Mouse (Mus musculus): Measurements from ENCODE around the gene Pyurf. TPM values are rescaled to one million over a fixed set of nuclear protein-coding genes. Genes with fewer than 3 reads are reported as not detected.

Gene Pyurf
- 10 to 100 TPM; 18.2 to 18.7 TPM for total RNA-seq (2021)

DNA sequence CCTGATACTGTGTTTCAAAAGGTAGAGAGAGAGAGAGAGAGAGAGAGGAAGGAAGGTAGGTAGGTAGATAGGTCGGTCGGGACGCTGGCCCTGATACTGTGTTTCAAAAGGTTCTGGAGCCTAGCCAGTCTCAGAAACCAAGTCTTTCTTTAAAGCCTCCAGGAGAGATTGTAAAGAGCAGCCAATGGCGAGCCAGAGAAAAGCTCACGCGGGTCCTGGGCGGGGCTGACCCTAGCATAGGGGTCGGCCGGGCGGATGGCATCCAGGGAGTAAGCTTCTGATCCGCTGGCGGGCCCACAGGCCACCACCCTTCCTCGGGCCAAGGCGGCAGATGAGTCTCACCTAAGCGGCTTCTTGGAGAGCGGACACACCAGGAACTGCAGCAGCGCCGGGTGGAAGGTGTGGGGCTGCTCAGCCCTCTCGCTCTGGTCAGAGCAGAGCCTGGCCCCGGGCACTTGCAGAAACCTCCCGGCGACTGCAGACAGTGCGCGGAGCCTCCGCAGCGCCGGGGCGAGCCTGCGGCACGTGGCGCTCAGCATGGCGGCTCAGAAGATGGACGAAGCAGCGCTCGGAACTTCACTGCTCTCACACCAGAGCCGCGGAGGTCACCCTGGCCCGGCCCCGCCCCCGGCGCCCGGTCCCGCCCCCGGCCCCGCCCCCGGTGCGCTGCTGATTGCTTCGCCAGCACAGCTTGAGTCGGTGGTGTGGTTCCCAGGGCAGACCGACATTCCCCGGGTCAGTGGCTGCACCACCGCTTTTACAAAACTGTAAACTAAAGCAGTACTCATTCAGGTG is at the start of gene Pyurf:
Gene Pyurf, minus strand, starts transcription at position 612 of the 795 bp plus-strand sequence.
- intact Hi-C loops (cut with DNase I) = loop anchor here (2.0 kb wide), 2 partner anchors 133 to 149 kb away; partner anchors contain the start of gene Vopp1
- peak; percentile 91 to 92 for DNase-seq

- intact Hi-C loops (cut with DNase I) = no loop called here
- no peak for DNase-seq
Observed at GRCm38 (mm10) chr6:57721347-57721746, 29.5 kb upstream of the Pyurf start.

DNA sequence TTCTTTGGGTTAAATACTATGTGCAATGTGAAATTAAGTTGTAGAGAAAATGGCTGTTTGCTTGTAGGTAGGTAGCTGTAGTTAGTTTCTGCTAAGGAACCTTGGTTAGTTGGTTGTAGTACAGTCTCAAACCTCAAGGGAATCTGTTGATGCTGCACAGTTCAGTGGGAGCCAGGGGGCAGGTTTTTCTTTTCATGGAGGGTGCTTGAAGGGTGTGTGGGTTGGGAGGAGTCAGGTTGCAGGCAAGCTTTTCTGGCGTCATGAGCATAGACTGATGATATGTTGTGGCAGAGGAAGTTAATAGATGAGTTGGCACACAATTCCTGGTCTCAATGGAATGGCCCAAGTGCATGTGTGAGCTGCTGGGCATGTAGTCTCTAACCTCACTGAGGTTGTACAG is 19.8 kb upstream of the Pyurf start:
- no peak for DNase-seq
- intact Hi-C loops (cut with DNase I) = no loop called here

DNA sequence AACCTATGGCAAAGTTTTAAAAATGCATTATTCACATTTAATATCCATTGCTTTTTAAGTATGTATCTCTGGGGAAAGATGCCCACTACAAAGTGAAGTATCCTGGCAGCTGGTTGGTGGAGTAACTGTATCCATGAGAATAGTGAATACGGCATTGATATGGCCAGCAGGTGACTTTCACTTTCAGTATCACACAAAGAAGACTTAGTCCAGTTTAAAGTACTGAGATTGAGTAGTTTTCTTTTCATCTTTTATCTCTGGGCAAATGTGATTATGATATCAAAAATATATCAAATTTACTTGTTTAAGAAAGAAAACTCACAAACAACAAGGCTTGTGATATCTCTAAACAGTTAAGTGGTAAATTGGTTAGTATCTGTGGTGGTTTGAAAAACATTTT is 14.8 kb upstream of the Pyurf start:
- no peak for DNase-seq
- intact Hi-C loops (cut with DNase I) = loop anchor here (10.0 kb wide), 1 partner anchor 992 kb away; the partner anchor contains the start of gene Avl9

DNA sequence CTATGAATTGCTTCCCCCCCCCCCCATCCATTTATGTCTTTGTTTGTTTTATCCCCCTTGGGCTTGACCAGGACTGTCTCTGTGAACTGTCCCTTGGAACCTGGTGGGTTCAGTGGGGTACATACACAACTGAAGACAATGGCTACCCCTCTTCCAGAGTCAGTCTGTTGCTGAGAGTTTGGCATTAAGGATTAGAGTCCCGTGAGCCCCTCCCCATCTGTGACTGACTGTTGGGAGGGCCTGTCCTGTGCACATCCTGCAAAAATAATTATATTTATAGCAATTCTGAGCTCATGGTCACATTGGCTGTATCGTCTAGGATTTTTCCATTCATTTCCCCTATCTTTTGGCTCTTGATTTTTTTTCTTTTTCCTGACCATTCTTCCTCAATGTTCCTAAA is 11.8 kb upstream of the Pyurf start:
- intact Hi-C loops (cut with DNase I) = loop anchor here (10.0 kb wide), 1 partner anchor 989 kb away; the partner anchor contains the start of gene Avl9
- peak; percentile 23 to 38 for DNase-seq

DNA sequence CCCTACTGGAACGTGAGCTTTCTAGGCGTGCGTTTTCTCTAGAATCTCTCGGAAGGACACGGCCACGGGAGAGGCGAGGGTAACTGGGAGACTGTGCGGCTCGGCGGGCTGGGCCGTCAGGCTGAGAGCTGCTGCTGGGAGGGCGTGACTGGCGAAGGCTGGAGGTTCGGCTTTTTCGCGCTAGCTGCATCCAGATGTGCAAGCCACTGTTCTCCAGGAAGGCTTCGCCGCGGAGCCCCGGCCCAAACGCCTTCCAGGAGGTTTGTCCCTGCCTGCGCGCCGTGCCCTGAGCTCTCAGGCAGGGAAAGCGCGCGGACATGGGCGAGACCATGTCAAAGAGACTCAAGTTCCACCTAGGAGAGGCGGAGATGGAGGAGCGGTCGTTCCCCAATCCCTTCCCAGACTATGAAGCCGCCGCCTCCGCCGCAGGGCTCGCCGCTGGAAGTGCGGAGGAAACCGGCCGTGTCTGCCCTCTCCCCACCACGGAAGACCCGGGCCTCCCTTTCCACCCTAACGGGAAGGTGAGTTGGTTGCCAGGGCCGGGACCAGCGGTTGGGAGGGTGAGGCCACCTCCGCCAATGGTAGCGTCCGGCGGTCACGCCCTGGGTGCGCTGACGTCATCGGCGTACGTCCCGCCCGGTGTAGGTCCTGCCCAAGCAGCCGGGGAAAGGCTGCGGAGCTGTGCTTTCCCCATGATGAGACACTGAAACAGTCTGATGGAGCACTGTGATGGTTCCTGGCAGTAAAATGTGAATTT is 11.0 kb upstream of the Pyurf start:
- peak; percentile 97 for DNase-seq
- intact Hi-C loops (cut with DNase I) = loop anchor here (10.0 kb wide), 1 partner anchor 988 kb away; the partner anchor contains the start of gene Avl9

DNA sequence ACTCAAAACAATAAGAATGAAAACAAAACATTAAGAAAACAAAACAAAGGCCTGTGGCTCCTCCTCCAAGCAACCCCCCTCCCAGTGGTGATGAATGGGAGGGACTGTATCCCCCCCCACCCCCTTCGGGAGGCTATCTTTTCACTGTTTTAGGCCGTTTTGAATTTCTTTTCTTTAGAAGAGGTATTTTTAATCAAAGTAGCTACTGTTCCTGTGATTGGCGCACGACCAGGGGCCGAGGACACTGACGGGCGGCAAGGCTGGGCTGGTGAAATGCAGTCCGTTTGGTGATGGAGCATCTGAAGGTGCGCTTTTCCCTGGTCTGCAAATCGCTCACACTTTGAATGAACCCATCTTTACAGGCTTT is 10.5 kb upstream of the Pyurf start, which contains the start of gene Lancl2:
Gene Lancl2, plus strand, starts transcription at position 165 of the 367 bp plus-strand sequence.
- intact Hi-C loops (cut with DNase I) = loop anchor here (10.0 kb wide), 1 partner anchor 988 kb away; the partner anchor contains the start of gene Avl9
- DNase-seq = no peak

DNA sequence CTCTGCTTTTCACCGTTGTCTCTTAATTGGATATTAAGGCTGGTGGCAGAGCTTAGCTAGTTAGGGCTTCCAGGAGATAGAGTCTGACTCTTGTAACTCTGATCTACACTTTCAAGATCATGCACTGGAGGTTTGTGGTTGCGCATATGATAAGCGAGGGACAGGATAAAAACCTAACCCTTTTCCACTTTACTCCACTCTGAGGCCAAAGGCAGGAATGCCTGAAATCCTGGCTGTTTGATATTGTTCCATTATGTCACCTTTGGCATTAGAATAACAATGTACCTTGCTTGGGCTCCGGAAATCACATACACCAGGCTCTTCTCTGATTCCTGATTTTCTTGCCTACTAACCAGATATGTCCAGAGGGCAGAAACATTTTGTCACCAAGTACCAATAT is 9.8 kb upstream of the Pyurf start:
- no peak for DNase-seq
- intact Hi-C loops (cut with DNase I) = loop anchor here (10.0 kb wide), 1 partner anchor 987 kb away; the partner anchor contains the start of gene Avl9

DNA sequence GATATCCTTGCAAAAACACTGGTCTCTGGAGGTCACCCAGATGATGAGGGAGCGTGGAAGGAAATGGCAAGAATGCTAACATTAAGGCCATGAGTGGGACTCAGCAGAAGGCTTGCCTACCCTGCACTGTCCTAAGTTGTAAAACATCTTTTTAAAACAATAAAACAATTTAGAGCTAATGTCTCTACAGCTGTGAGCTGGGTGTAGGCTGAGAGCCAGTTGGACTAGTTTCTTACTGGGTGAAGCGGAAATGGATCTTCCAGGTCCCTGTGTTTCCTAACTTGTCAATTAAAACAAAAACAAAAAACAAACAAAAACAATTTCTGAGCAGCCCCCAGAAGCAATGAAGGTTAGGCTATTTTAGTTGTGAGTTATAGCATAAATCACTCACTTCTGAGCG is 1.2 kb upstream of the Pyurf start:
- intact Hi-C loops (cut with DNase I) = loop anchor here (2.0 kb wide), 2 partner anchors 132 to 150 kb away; partner anchors contain the start of gene Vopp1
- no peak for DNase-seq

DNA sequence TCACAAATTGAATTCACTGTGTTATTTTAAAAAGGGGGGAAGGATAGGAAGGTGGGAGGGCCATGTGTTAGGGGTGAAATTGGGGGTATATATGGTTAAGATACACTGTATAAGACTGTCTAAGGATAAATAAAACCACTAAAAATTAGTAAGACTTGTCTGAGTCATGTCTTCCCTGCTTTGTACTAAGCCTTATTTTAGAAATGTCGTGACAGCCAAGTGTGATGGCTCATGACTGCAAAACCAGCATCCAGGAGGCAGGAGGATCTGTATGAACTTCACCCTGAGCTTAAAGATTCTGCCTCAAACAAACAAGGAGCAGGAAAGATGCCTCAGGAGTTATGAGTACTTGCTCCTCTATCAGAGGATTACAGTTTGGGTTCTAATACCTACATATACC is 7.7 kb downstream of the Pyurf start:
- intact Hi-C loops (cut with DNase I) = no loop called here
- no peak for DNase-seq

DNA sequence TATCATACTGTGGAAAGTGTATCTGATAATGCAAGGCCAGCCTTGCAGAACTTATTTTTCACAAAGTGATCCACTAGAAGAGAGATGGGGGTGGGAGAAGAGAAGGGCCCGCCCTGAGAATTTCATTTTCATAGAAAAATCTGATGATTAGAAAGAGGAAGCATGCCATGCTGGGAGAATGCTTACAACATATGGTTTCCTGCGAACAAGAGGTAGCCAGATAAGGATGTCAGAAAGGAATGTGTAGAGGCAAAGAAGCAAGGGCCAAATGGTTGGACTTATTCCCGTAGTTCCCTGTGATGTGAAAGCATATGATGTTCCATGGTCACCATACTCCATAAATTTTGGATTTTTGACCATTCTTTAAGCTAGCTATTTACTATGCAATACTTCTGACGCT is 30.6 kb downstream of the Pyurf start:
- intact Hi-C loops (cut with DNase I) = no loop called here
- DNase-seq = no peak

- DNase-seq = no peak
- intact Hi-C loops (cut with DNase I) = no loop called here
Observed at GRCm38 (mm10) chr6:57647256-57647655, 44.6 kb downstream of the Pyurf start.

GRCm38 (mm10) chr6:57641789-57642188 is 50.1 kb downstream of the Pyurf start:
- peak; percentile 30 to 38 for DNase-seq
- intact Hi-C loops (cut with DNase I) = no loop called here

DNA sequence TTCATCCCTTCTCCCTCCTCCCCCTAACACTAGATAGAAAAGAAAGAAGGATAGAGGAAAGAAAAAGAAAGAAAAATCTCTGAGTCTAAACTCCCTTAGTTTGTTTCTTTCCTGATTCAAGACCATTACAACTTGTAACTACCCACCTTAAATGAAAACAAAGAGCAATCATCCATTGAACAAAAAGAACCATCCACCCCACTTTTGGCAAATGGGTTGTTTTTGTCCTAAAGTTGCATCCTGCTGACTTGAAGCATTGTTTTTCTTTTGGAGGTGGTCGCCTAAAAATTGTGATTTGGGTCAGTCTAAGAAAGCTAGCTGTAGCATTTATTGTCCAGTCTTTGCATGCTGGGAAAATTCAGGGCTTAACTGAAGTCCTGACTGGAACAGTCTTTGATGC is 52.3 kb downstream of the Pyurf start:
- DNase-seq = no peak
- intact Hi-C loops (cut with DNase I) = no loop called here

Other genes starting within 250 kb of the Pyurf start
- gene Ppm1k, start 156.6 kb downstream of the Pyurf start, total RNA-seq (2021) = 10 to 100 TPM; 19.1 to 23.2 TPM
- gene Herc6, start 111.1 kb downstream of the Pyurf start, total RNA-seq (2021) = 1 to 10 TPM; 2.4 to 3.6 TPM
- 10 to 100 TPM; 19.9 to 20.5 TPM for gene Lancl2, start 10.5 kb upstream of the Pyurf start, total RNA-seq (2021)
- 10 to 100 TPM; 21.1 to 25.3 TPM for gene Vopp1, start 133.1 kb upstream of the Pyurf start, total RNA-seq (2021)
- gene Vmn1r21, start 158.3 kb upstream of the Pyurf start, total RNA-seq (2021) = not detected
- gene Vmn1r22, start 215.9 kb upstream of the Pyurf start, total RNA-seq (2021) = not detected
- not detected for gene Vmn1r23, start 234.8 kb upstream of the Pyurf start, total RNA-seq (2021)

Data from heart, postnatal 10 days (tissue).